Mouse (Mus musculus): ENCODE results near the gene Lrrc4. TPM values are rescaled to one million over a fixed set of nuclear protein-coding genes. Genes with fewer than 3 reads are reported as not detected.
A peak's percentile ranks its signal among the peaks of the same experiment; 100 is the strongest.

Lrrc4 gene
- polyA plus RNA-seq, 1 experiment: 51.6 TPM

DNA sequence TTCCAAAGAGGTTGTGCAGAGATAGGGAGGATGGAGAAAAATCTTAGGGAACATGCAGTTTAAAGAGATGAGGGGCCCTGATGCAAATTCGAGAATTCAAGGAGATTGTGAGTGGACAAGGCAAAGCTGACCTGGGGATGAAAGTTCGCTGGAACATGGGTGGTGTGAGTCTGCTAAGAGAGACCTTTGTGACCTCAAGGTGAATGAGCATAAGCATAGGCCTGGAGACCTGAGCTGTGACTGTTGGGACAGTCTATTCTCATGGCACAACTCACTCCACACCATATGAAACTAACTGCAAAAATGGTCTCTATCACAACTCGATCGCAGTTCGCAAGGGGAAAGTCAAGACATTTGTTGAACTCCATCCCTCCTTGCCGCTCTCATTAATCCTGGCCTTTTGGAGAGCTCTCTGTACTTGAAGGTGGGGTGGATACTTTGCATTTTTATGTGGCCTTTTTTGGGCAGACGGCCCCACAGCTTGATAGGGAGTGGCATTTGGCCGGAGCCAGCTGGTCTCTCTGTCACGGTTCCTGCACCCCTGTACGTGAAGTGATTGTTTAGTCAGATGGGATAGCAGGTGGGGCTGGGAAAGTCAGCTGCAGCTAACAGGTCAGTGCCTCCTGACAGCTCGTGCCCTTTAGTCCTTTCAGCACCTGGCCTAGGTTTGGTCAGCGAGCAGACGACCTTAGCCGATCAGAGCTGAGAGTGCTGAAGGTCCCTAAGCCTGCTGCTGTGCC, 83.4 kb downstream of the Lrrc4 start:
- no peak overlapping the region for H3K4me3 ChIP-seq (replicated peaks; ENCODE audit: insufficient read depth, low read depth, low read length)
- TF ChIP-seq POLR2A (IDR thresholded peaks at IDR 0.05; ENCODE audit: borderline replicate concordance, insufficient read depth, low read length): no peak
- TF ChIP-seq CTCF (IDR thresholded peaks at IDR 0.05; ENCODE audit: borderline replicate concordance, insufficient read depth, low read depth, low read length): no peak
- WGBS: 28% methylated on average over 14 of the region's 14 CpGs
- peaks cover 33% of the 10 kb centered on the region for H3K4me1 ChIP-seq (ENCODE audit: control insufficient read depth, insufficient read depth, low read length)
- no peaks in the 10 kb centered on the region for H3K27me3 ChIP-seq (ENCODE audit: control insufficient read depth, insufficient read depth, low read length)
- DNase-seq: peak; percentile 85 to 91
- H3K27ac ChIP-seq (ENCODE audit: insufficient read depth, low read length): peak overlapping the region; percentile 74

DNA sequence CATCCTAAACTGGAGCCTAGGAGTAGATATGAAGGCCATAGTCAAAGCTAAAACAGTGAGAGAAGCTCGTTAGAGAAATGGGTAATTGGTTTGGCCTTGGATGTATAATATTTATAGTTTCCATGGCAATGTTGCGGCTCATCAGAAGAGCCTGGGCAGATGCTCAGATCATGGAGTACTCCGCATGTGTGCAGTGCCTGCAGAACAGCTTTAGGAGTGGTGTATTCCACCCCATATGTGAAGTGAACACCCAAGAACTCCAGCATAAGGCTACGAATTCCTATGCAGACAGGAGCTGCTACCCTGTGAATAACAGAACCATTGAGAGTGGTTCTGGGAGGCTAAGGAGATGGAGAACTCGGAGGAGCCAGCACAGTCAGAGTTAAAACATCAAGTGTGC, 84.5 kb downstream of the Lrrc4 start:
- TF ChIP-seq POLR2A (IDR thresholded peaks at IDR 0.05; ENCODE audit: borderline replicate concordance, insufficient read depth, low read length) (no peak), CTCF (IDR thresholded peaks at IDR 0.05; ENCODE audit: borderline replicate concordance, insufficient read depth, low read depth, low read length) (no peak)
- DNase-seq: no peak
- WGBS: 87% methylated on average over 5 of the region's 5 CpGs
- Histone ChIP-seq H3K4me3 (replicated peaks; ENCODE audit: insufficient read depth, low read depth, low read length) (no peak overlapping the region), H3K4me1 (ENCODE audit: control insufficient read depth, insufficient read depth, low read length) (peaks cover 34% of the 10 kb centered on the region), H3K27me3 (ENCODE audit: control insufficient read depth, insufficient read depth, low read length) (no peaks in the 10 kb centered on the region), H3K27ac (ENCODE audit: insufficient read depth, low read length) (no peak overlapping the region)

DNA sequence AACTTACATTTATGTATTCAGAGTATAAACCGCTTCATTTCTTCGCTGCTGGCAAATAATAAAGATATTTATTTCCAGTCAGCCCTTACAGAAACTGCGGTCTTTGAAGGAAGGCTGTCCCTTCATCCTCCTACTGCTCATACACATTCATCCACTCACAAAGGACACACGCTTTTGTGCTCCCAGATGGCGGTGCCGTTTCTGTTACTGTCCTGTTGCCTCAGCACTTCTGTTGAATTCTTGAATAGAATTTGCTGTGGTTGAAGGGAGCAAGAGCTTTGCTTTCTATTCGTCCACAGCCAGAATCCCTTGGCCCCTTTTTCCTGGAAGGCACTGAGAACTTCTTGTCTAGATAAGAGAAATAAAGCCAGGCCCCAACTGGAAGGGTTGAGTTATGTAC, 85.7 kb downstream of the Lrrc4 start:
- Histone ChIP-seq H3K4me1 (ENCODE audit: control insufficient read depth, insufficient read depth, low read length) (peaks cover 34% of the 10 kb centered on the region), H3K4me3 (replicated peaks; ENCODE audit: insufficient read depth, low read depth, low read length) (no peak overlapping the region), H3K27me3 (ENCODE audit: control insufficient read depth, insufficient read depth, low read length) (no peaks in the 10 kb centered on the region), H3K27ac (ENCODE audit: insufficient read depth, low read length) (no peak overlapping the region)
- TF ChIP-seq CTCF (IDR thresholded peaks at IDR 0.05; ENCODE audit: borderline replicate concordance, insufficient read depth, low read depth, low read length) (no peak), POLR2A (IDR thresholded peaks at IDR 0.05; ENCODE audit: borderline replicate concordance, insufficient read depth, low read length) (no peak)
- 78% methylated on average over 7 of the region's 7 CpGs for WGBS
- DNase-seq: no peak

DNA sequence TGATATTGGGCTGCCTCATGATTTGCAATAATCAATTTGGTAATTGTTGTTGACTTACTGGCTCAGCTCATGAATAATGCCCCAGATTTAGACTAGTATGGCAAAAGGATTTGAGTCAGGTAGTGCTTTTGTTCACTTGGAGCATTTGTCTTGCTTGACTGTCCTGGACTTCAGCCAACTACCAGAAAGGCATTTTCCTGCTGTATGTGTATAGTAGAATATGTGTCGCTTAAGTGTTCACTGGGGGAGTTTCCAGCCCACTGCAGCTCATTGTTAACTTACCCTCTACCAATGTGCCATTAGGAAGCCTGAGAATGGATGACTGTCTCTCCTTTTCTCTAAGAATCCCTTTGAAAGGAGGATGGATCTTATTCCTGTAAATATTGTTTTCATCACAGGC, 88.0 kb downstream of the Lrrc4 start:
- 25% methylated on average over 1 of the region's 1 CpGs for WGBS

DNA sequence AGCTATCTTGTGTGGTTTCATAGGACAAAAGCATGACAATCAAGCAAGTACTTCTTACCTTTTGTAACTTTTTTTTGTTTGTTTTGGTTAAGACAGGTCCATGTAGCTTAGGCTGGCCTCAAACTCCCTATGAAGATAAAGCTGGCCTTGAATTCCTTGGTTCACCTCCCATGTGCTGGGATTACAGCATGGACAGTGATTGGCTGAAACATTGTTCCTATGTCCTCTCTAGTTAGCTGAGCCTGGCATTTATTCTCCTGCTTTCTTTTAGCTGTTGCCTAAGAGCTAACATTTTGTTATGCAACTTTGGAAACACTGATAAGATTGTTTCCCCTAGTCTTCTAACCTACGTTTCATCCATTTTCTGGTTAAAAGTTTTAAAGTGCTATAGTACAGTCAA, 93.9 kb downstream of the Lrrc4 start:
- TF ChIP-seq POLR2A (IDR thresholded peaks at IDR 0.05; ENCODE audit: borderline replicate concordance, insufficient read depth, low read length) (no peak), CTCF (IDR thresholded peaks at IDR 0.05; ENCODE audit: borderline replicate concordance, insufficient read depth, low read depth, low read length) (no peak)
- WGBS: 100% methylated on average over 1 of the region's 1 CpGs

More for the DNA sequence above, 88.0 kb downstream of the Lrrc4 start:
- Histone ChIP-seq H3K4me1 (ENCODE audit: control insufficient read depth, insufficient read depth, low read length) (peaks cover 23% of the 10 kb centered on the region), H3K27me3 (ENCODE audit: control insufficient read depth, insufficient read depth, low read length) (no peaks in the 10 kb centered on the region), H3K27ac (ENCODE audit: insufficient read depth, low read length) (no peak overlapping the region), H3K4me3 (replicated peaks; ENCODE audit: insufficient read depth, low read depth, low read length) (no peak overlapping the region)
- DNase-seq: peak in 1 of 2 experiments; percentile 51
- no peak for TF ChIP-seq CTCF (IDR thresholded peaks at IDR 0.05; ENCODE audit: borderline replicate concordance, insufficient read depth, low read depth, low read length)
- no peak for TF ChIP-seq POLR2A (IDR thresholded peaks at IDR 0.05; ENCODE audit: borderline replicate concordance, insufficient read depth, low read length)

GRCm38 (mm10) chr6:28736665-28737064, 94.9 kb downstream of the Lrrc4 start:
- TF ChIP-seq POLR2A (IDR thresholded peaks at IDR 0.05; ENCODE audit: borderline replicate concordance, insufficient read depth, low read length) (no peak), CTCF (IDR thresholded peaks at IDR 0.05; ENCODE audit: borderline replicate concordance, insufficient read depth, low read depth, low read length) (no peak)
- H3K4me1 ChIP-seq (ENCODE audit: control insufficient read depth, insufficient read depth, low read length): no peaks in the 10 kb centered on the region; the same call in 1 of the 2 replicates
- no peak for DNase-seq
- H3K27ac ChIP-seq (ENCODE audit: insufficient read depth, low read length): no peak overlapping the region
- WGBS: 70% methylated on average over 7 of the region's 7 CpGs
- no peak overlapping the region for H3K4me3 ChIP-seq (replicated peaks; ENCODE audit: insufficient read depth, low read depth, low read length)
- H3K27me3 ChIP-seq (ENCODE audit: control insufficient read depth, insufficient read depth, low read length): no peaks in the 10 kb centered on the region

More for the DNA sequence above, 93.9 kb downstream of the Lrrc4 start:
- H3K27ac ChIP-seq (ENCODE audit: insufficient read depth, low read length): no peak overlapping the region
- no peaks in the 10 kb centered on the region for H3K27me3 ChIP-seq (ENCODE audit: control insufficient read depth, insufficient read depth, low read length)
- H3K4me1 ChIP-seq (ENCODE audit: control insufficient read depth, insufficient read depth, low read length): no peaks in the 10 kb centered on the region; the same call in 1 of the 2 replicates
- H3K4me3 ChIP-seq (replicated peaks; ENCODE audit: insufficient read depth, low read depth, low read length): no peak overlapping the region
- no peak for DNase-seq

DNA sequence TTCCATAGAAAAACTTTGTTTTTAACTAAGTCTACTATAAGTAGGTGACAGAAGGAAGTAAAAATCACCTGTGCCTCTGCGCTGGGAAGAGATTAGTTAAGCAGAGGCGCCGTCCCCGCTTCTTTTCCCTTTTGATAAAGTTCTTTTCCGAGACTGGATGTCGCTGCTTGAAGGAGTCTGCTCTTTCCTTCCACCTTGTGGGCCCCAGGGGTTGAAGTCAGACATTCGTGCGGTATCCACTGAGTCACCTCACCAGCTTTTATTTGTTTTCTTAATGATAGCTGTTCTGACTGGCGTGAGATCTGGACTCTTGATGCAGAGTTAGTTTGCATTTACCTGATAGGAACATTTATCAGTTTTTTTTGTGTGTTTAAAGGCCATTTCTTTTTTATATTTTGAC, 96.4 kb downstream of the Lrrc4 start:
- Histone ChIP-seq H3K27me3 (ENCODE audit: control insufficient read depth, insufficient read depth, low read length) (no peaks in the 10 kb centered on the region), H3K27ac (ENCODE audit: insufficient read depth, low read length) (no peak overlapping the region), H3K4me1 (ENCODE audit: control insufficient read depth, insufficient read depth, low read length) (no peaks in the 10 kb centered on the region; the same call in 1 of the 2 replicates), H3K4me3 (replicated peaks; ENCODE audit: insufficient read depth, low read depth, low read length) (no peak overlapping the region)
- TF ChIP-seq CTCF (IDR thresholded peaks at IDR 0.05; ENCODE audit: borderline replicate concordance, insufficient read depth, low read depth, low read length) (no peak), POLR2A (IDR thresholded peaks at IDR 0.05; ENCODE audit: borderline replicate concordance, insufficient read depth, low read length) (no peak)
- no peak for DNase-seq
- WGBS: 92% methylated on average over 9 of the region's 9 CpGs

Data from cerebellum, adult 2 months (tissue).